Mouse (Mus musculus) liver, adult 10 weeks (tissue): ENCODE measurements around the gene 9230110F15Rik. TPM values are rescaled to one million over a fixed set of nuclear protein-coding genes. Genes with fewer than 3 reads are reported as not detected.

ENCODE experiments used
- polyA plus RNA-seq: library from polyadenylated mRNA; stranded (reverse); fragments of 350-450 nt; fragmentation: Illumina TruSeq; extraction: RNeasy Lipid Tissue Mini Kit (QIAGEN cat#74804); gene quantifications from one replicate; pipeline ENCODE4 v1.2.3, GENCODE M21; 2014; ENCODE audit warnings: low read depth, low replicate concordance

Gene 9230110F15Rik
- polyA plus RNA-seq = not detected

GRCm38 (mm10) chr9:35844050-35844449 lies at the start of gene 9230110F15Rik:
Gene 9230110F15Rik, minus strand, starts transcription at chr9:35844150.

GRCm38 (mm10) chr9:35790001-35790400 lies 53.9 kb downstream of the 9230110F15Rik start, which contains the start of the genes Gm27235 and D730048I06Rik:
Gene Gm27235, minus strand, starts transcription at chr9:35790101.
Gene D730048I06Rik, minus strand, starts transcription at chr9:35790112.

Other genes starting within 250 kb of the 9230110F15Rik start
- not detected for gene Pate4, start 232.2 kb downstream of the 9230110F15Rik start, polyA plus RNA-seq
- not detected for gene Pate3, start 195.9 kb downstream of the 9230110F15Rik start, polyA plus RNA-seq
- gene Pate1, start 156.8 kb downstream of the 9230110F15Rik start, polyA plus RNA-seq = not detected
- gene Gm17677, start 103.1 kb downstream of the 9230110F15Rik start, polyA plus RNA-seq = not detected
- not detected for gene Gm17727, start 66.0 kb downstream of the 9230110F15Rik start, polyA plus RNA-seq
- not detected for gene Gm27235, start 54.0 kb downstream of the 9230110F15Rik start, polyA plus RNA-seq
- gene D730048I06Rik, start 54.0 kb downstream of the 9230110F15Rik start, polyA plus RNA-seq = not detected
- not detected for gene 9230113P08Rik, start 64.3 kb upstream of the 9230110F15Rik start, polyA plus RNA-seq